In the genomic region with DNA sequence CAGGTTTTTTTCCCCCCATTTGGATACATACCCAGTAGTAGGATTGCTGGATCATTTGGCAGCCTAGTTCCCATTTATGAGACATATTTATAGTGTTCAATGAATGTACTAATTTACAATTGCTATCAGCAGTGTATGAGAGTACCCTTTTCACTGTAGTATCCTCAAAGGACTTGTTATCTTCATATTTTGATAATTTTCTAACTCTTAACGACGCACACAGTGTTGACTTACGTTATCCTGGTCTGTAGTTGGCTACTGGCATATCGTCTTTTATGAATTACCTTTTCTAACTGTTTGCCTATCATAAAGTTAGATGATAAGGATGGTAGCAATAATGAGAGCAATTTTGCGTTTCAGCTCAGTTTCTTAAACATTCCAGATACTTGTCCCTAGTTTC, we compare ENCODE assay signal across 33 mouse cellular contexts.
"Had no signal": no experiment of that assay in that cellular context is flagged by ENCODE, and none has a peak within 500 bp of the region (broad histone marks: within the 10 kb centered on the region; RNA-seq: fewer than 3 reads in every experiment).

No protein-coding gene starts in this region.

- DNase-seq: heart, postnatal 10 days; heart, postnatal 14 days; heart, postnatal 36 days; heart, postnatal 4 days; kidney, adult 11 months; kidney, adult 18-20 months; kidney, adult 2 months; kidney, adult 8-10 months; kidney, adult 9 months; kidney, postnatal 10 days; kidney, postnatal 14 days; kidney, postnatal 25 days; kidney, postnatal 36 days; kidney, postnatal 4 days; layer of hippocampus, adult 9-11 months; layer of hippocampus, postnatal 36 days had no signal

- ATAC-seq: hindbrain, embryonic 16.5 days; hindbrain, postnatal 0 days; inflammation-experienced regulatory T-cells, adult 6 months had no signal

- H3K9ac ChIP-seq: heart, embryonic 12.5 days; heart, embryonic 13.5 days; heart, embryonic 15.5 days; hindbrain, embryonic 12.5 days; hindbrain, embryonic 13.5 days; hindbrain, embryonic 14.5 days; hindbrain, embryonic 15.5 days; kidney, embryonic 15.5 days had no signal

- H3K4me1 ChIP-seq: heart, embryonic 15.5 days; hindbrain, embryonic 12.5 days; hindbrain, embryonic 13.5 days; hindbrain, embryonic 15.5 days had no signal

- H3K36me3 ChIP-seq: heart, embryonic 10.5 days; heart, embryonic 12.5 days; heart, embryonic 13.5 days; heart, embryonic 15.5 days; hindbrain, embryonic 10.5 days; hindbrain, embryonic 12.5 days; hindbrain, embryonic 13.5 days; hindbrain, embryonic 15.5 days; kidney, embryonic 15.5 days had no signal

- H3K27me3 ChIP-seq: heart, embryonic 12.5 days; heart, embryonic 13.5 days; heart, embryonic 15.5 days; hindbrain, embryonic 12.5 days; hindbrain, embryonic 13.5 days; hindbrain, embryonic 15.5 days; kidney, embryonic 15.5 days had no signal

- H3K4me3 ChIP-seq: heart, embryonic 10.5 days; heart, embryonic 12.5 days; heart, embryonic 13.5 days; heart, embryonic 15.5 days; hindbrain, embryonic 10.5 days; hindbrain, embryonic 12.5 days; hindbrain, embryonic 13.5 days; hindbrain, embryonic 15.5 days; kidney, embryonic 15.5 days; layer of hippocampus, adult 2 months; left cerebral cortex, adult 2 months had no signal

- H3K4me2 ChIP-seq: heart, embryonic 11.5 days; heart, embryonic 12.5 days; heart, embryonic 13.5 days; heart, embryonic 15.5 days; hindbrain, embryonic 12.5 days; hindbrain, embryonic 13.5 days; hindbrain, embryonic 14.5 days; hindbrain, embryonic 15.5 days; kidney, embryonic 15.5 days had no signal

- H3K27ac ChIP-seq: heart, embryonic 10.5 days; heart, embryonic 13.5 days; heart, embryonic 15.5 days; hindbrain, embryonic 10.5 days; hindbrain, embryonic 12.5 days; hindbrain, embryonic 13.5 days; hindbrain, embryonic 14.5 days; hindbrain, embryonic 15.5 days; hindbrain, postnatal 0 days; kidney, embryonic 15.5 days; kidney, postnatal 0 days; layer of hippocampus, adult 2 months; left cerebral cortex, adult 2 months had no signal

- H3K9me3 ChIP-seq: heart, embryonic 10.5 days; heart, embryonic 12.5 days; heart, embryonic 13.5 days; heart, embryonic 15.5 days; hindbrain, embryonic 10.5 days; hindbrain, embryonic 12.5 days; hindbrain, embryonic 13.5 days; hindbrain, embryonic 15.5 days; kidney, embryonic 15.5 days had no signal
